Mouse (Mus musculus): ENCODE measurements around the gene Gata3.

Gene Gata3

GRCm38 (mm10) chr2:9886031-9886430, 3.8 kb downstream of the Gata3 start:
- in situ Hi-C loops (cut with MboI), result no loop called here

DNA sequence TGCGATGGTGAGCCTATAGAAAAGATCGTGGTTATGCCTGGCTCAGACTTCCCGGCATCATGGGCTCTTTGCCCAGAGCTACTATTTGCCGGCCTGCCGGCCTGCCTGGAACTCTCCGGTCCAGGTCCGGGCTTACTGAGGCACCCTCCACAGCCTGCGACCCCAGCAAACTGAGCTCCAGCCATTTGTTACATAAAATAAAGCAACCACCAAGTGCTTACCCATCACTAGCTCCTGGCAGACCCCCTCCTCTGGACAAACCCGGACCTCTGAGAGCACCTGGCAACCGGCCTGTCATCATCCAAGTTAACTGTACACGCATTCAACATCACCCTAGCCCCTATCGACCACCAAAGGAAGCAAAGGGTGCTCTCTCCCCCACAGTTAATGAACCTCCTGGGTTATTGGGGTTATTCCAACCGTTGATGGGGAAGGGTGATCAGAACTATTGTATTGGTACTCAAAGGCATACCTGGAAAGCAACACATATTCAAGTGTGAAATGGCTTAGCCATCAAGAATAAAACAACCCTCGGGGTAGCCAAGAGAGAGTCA, 4.5 kb downstream of the Gata3 start:
- in situ Hi-C loops (cut with MboI), result no loop called here

DNA sequence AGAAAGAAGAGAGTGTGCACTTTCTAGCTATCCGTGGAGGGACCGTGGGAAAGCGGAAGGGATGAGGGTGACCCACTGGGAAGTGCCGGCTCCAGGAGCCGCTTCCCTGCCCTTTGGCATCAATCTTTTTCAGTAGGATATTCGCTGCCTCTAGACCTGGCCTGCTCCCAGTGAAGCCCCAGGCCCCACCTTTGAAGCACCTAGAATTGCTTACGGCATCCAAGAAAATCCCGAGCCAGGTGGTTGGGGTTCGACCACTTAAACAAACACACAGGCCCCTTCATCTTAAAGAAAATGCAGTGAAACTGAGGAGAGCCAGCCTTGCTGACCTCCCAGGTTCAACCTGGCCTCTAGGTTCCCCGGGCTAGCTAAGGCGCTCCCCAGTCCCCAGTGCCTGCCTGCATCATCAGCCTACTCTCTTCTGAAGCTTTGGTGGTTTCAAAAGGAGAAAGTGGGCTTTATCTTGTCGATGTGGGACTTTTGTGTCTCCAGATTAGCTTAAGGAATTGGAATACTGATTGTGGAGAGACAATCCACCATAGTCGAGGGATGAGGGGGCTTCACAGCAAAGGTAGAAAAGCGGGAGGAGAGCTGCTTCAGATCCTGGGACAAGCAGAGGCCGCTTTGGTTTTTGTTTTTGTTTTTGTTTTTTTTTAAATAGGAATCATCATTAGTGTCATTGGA, 5.2 kb downstream of the Gata3 start:
- in situ Hi-C loops (cut with MboI), result no loop called here

GRCm38 (mm10) chr2:9883803-9884532, 5.9 kb downstream of the Gata3 start:
- in situ Hi-C loops (cut with MboI), result no loop called here

- in situ Hi-C loops (cut with MboI), result no loop called here
Observed at GRCm38 (mm10) chr2:9882926-9883802, 6.7 kb downstream of the Gata3 start.

GRCm38 (mm10) chr2:9882371-9882925, 7.4 kb downstream of the Gata3 start:
- in situ Hi-C loops (cut with MboI), result no loop called here

DNA sequence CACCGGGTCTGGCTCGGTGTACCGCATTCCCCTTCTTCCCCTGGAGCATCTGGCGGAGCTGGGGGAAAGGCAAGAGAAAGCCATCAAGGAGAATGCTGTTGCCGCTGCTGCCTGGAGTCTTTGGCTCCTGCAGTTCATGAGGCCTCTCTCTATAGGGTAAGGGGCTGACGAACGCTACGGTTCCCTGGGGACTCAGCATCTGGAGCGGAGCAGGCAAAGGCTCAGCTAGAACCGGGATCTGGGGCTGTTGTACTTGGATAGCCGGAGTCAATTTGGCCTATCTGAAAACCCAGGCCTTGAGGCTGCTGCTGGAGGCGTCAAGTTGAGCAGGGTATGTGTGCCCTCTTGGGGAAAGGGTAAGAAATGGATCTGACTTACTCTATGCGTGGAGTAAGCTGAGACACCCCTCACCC, 8.2 kb downstream of the Gata3 start:
- in situ Hi-C loops (cut with MboI), result no loop called here

GRCm38 (mm10) chr2:9881051-9881591, 8.7 kb downstream of the Gata3 start, which contains the start of gene 4930412O13Rik:
4930412O13Rik (plus strand) TSS chr2:9881252.
- in situ Hi-C loops (cut with MboI), result no loop called here

GRCm38 (mm10) chr2:9880271-9880670, 9.6 kb downstream of the Gata3 start:
- in situ Hi-C loops (cut with MboI), result no loop called here

- in situ Hi-C loops (cut with MboI), result no loop called here
Observed at GRCm38 (mm10) chr2:9879493-9879892, 10.3 kb downstream of the Gata3 start.

DNA sequence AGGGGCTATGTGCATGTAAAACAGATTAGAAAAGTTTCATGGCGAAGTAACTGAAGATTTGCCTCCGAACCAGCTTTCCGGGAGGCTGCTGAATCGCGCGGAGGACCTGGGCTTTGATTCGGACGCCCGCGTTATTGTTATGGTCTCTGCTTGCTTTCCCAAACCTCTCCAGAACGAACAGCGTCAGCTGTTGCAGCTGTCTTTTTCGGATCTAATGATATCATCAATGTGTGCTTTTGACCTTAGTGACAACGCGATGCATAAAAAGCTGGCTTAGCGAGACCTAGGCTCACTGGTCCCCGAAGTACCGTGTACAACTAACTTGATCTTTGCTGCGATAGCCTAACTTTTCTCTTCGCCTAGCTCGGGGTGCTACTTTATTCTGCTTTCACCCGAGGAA, 10.7 kb downstream of the Gata3 start:
- in situ Hi-C loops (cut with MboI), result no loop called here

DNA sequence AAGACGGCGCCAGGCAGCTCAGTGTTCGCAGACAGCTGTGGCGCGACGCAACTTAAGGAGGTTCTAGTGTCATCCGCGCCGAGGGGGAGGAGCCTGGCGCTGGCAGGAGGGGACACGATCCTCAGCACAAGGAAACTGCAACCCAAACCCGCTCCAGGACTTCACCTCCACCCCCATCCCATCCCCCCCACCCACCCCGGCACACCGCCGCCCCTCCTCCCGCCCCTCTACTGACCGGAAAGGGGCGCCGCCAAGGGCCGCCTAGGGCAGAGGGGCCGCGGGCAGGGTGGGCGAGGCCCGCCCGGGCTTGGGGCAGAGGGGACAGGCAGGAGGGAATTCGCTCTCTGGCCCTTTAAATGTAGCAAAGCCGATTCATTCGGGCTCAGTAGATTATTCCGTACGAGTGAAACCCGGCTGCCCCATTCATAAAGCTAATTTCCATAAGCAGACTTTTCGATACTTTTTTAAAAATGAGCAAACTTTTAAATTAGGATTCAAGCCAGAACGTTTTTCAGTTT, 11.2 kb downstream of the Gata3 start:
- in situ Hi-C loops (cut with MboI), result no loop called here

- in situ Hi-C loops (cut with MboI), result no loop called here
Observed at GRCm38 (mm10) chr2:9877966-9878563, 11.8 kb downstream of the Gata3 start.

- in situ Hi-C loops (cut with MboI), result no loop called here
Observed at GRCm38 (mm10) chr2:9877326-9877690, 12.5 kb downstream of the Gata3 start.

- in situ Hi-C loops (cut with MboI), result no loop called here
Observed at GRCm38 (mm10) chr2:9876621-9877325, 13.1 kb downstream of the Gata3 start.

DNA sequence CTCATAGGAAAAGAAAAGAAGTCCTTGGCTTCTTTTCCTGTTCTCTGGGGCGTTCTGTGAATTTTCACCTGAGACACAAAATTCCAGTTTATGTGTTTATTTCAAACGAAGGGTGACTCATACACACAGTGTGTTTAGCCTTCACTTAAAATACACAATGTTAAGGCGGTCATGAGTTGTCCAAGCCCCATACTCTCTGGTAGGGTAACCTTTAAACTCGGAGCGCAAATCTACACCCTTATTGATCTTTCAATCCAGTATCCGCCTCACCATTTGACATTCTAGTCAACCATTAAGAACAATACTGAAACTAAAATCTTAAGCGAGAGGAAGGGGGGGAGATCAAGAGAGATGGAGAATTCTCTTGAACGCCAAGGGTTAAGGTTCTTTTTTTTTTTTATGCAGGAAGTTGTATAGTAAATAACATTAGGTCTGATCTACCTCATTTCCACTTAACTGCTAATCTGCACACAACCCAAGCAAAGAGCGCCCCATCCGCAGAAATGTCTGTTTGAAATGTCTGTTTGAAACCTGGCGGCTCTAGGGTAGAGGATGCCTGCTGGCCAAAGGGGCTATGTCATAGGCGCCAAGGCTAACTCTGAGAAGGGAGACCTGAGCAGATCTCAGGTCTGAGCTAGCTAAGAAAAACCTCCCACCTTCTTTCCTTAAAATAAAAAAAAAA, 14.0 kb downstream of the Gata3 start:
- in situ Hi-C loops (cut with MboI), result no loop called here

GRCm38 (mm10) chr2:9875220-9875619, 14.6 kb downstream of the Gata3 start:
- in situ Hi-C loops (cut with MboI), result no loop called here

DNA sequence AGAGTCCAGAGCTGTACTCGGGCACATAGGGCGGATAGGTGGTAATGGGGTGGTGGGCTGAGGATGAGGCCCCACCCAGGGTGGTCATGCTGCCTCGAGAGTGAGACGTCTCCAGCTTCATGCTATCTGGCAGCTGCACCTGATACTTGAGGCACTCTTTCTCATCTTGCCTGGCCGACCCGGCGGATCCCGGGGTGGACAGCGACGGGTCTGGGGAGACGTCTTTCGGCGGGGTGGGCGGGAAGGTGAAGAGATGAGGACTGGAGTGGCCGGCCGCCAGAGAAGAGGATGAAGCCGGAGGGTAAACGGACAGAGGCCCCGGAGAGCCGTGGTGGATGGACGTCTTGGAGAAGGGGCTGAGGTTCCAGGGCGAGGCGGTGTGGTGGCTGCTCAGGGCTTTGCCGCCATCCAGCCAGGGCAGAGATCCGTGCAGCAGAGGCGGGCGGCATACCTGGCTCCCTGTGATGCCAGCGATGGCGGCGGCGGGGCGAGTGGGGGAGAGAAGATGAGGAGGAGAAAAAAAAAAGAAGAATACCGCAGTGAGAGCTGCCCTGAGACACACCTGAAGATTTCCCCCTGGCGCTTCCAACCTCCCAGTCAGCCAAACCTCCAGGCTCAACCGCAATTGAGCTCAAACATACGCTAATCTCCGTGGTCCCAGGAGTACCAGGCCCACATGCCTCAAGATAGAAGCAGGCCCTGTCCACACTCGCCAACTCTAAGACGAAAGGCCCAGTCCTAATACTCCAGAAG, 15.2 kb downstream of the Gata3 start:
- in situ Hi-C loops (cut with MboI), result no loop called here

- in situ Hi-C loops (cut with MboI), result no loop called here
Observed at GRCm38 (mm10) chr2:9873757-9874156, 16.1 kb downstream of the Gata3 start.

Measured in mature B cell (primary cell).